In genomic region chr19:34746201-34746600, GRCm38 (mm10) we compare ENCODE assay signal across 9 mouse cellular contexts. TPM values are rescaled to one million over a fixed set of nuclear protein-coding genes. Genes with fewer than 3 reads are reported as not detected.
DNase-seq lines count a peak whose midpoint lies in the region; ATAC-seq lines count a peak whose summit lies in the region.
"Had no signal": no experiment of that assay in that cellular context is flagged by ENCODE, and none has a peak within 500 bp of the region (broad histone marks: within the 10 kb centered on the region; RNA-seq: fewer than 3 reads in every experiment).

No protein-coding gene starts in this region.

- H3K4me2 ChIP-seq in hindbrain, embryonic 13.5 days: peak overlapping the region; percentile 99
- H3K4me2 ChIP-seq in liver, embryonic 15.5 days: peak overlapping the region; percentile 62

- 17% methylated on average over 9 of the region's 9 CpGs for WGBS in hindbrain, embryonic 13.5 days
- WGBS in liver, embryonic 15.5 days (ENCODE audit: insufficient replicate concordance): 16% methylated on average over 9 of the region's 9 CpGs

- DNase-seq in frontal cortex, postnatal 25 days (ENCODE audit: low spot score in 2 of 2): no peak
- DNase-seq in brain, adult 2 months (ENCODE audit: low read depth, low spot score): peak; percentile 6
- DNase-seq in adipocyte (ENCODE audit: low spot score): no peak
- DNase-seq in layer of hippocampus, postnatal 14 days (ENCODE audit: low spot score in 2 of 2): no peak
- DNase-seq: layer of hippocampus, adult 9-11 months had no signal

- H3K4me1 ChIP-seq in hindbrain, embryonic 13.5 days (replicated peaks): peaks cover 14% of the 10 kb centered on the region
- H3K4me1 ChIP-seq in liver, embryonic 15.5 days (replicated peaks): no peaks in the 10 kb centered on the region

- peak overlapping the region; percentile 67 for H3K4me3 ChIP-seq in hindbrain, embryonic 13.5 days
- peak overlapping the region; percentile 59 for H3K4me3 ChIP-seq in liver, embryonic 15.5 days (replicated peaks)

- ATAC-seq in frontal cortex, adult (ENCODE audit: low TSS enrichment): peak; percentile 53; the same call in 1 of the 2 replicates
- 0 out of 2 replicates have a peak, but pooled peaks have one; percentile 19 for ATAC-seq in hindbrain, embryonic 13.5 days (ENCODE audit: low FRiP score)
- ATAC-seq in liver, embryonic 15.5 days (ENCODE audit: insufficient read depth): no peak
- no peak for ATAC-seq in activated CD4-positive, CD25-positive, alpha-beta regulatory T cell, adult 4 months

- no peak overlapping the region for H3K9ac ChIP-seq in hindbrain, embryonic 13.5 days
- 0 out of 2 replicates have a peak overlapping the region, but pooled peaks have one; percentile 35 for H3K9ac ChIP-seq in liver, embryonic 15.5 days

- no peaks in the 10 kb centered on the region for H3K36me3 ChIP-seq in hindbrain, embryonic 13.5 days
- no peaks in the 10 kb centered on the region for H3K36me3 ChIP-seq in liver, embryonic 15.5 days (replicated peaks)

- no peak overlapping the region for H3K27ac ChIP-seq in hindbrain, embryonic 13.5 days
- peak overlapping the region; percentile 74 for H3K27ac ChIP-seq in liver, embryonic 15.5 days (replicated peaks)

- H3K9me3 ChIP-seq in hindbrain, embryonic 13.5 days: no peaks in the 10 kb centered on the region
- H3K9me3 ChIP-seq in liver, embryonic 15.5 days (replicated peaks): no peaks in the 10 kb centered on the region

- H3K27me3 ChIP-seq in hindbrain, embryonic 13.5 days: peaks cover 35% of the 10 kb centered on the region
- H3K27me3 ChIP-seq in liver, embryonic 15.5 days: peaks cover 32% of the 10 kb centered on the region

RNA-seq across cellular contexts. Expression of gene Slc16a12, which starts 0.9 kb away (rescaled TPM):
- 2.3 and 3.9 TPM in 2 replicates for polyA plus RNA-seq in hindbrain, embryonic 13.5 days (2015; fragmentation: Nextera tagmentation; extraction: Ambion mirVana)
- 12.2 and 14.3 TPM in 2 replicates for polyA plus RNA-seq in liver, embryonic 15.5 days (2015; fragmentation: Nextera tagmentation; extraction: Ambion mirVana)
- not detected for polyA plus RNA-seq in activated CD4-positive, CD25-positive, alpha-beta regulatory T cell, adult 4 months (2017; shearing (Covaris generic))
- total RNA-seq in layer of hippocampus, postnatal 14 days (2021): 1 to 10 TPM; 2.5 to 2.8 TPM

Comparison
In these comparisons a context has a peak if more than half of its experiments do, and no peak if none do; other contexts are left out.
1. ATAC-seq: peak in frontal cortex, adult (single experiment) and hindbrain, embryonic 13.5 days (single experiment); none in liver, embryonic 15.5 days (single experiment) and activated CD4-positive, CD25-positive, alpha-beta regulatory T cell, adult 4 months (single experiment).